Mouse (Mus musculus) forebrain, embryonic 10.5 days (tissue): ENCODE data around the gene Olfr1097. TPM values are rescaled to one million over a fixed set of nuclear protein-coding genes. Genes with fewer than 3 reads are reported as not detected.

Source experiments
- DNase-seq: peaks from one replicate; pipeline ENCODE4 v3.0.0-alpha.2; 2017; ENCODE audit warnings: low spot score; ENCODE audit errors: extremely low spot score
- H3K27ac ChIP-seq: fragments of 300-500 bp; sonication (generic); 2 replicates; pipeline ENCODE4 v1.5.1; 2016; ENCODE audit warnings: mild to moderate bottlenecking
- H3K27me3 ChIP-seq: fragments of 300-500 bp; sonication (generic); 2 replicates; pipeline ENCODE4 v1.6.1; 2016; ENCODE audit warnings: mild to moderate bottlenecking; ENCODE audit not compliant: poor library complexity, severe bottlenecking
- H3K36me3 ChIP-seq: fragments of 300-500 bp; sonication (generic); replicated peaks from 2 replicates; pipeline ENCODE4 v1.6.1; 2016; ENCODE audit warnings: mild to moderate bottlenecking, moderate library complexity
- H3K4me1 ChIP-seq: fragments of 300-500 bp; sonication (generic); 2 replicates; pipeline ENCODE4 v1.6.1; 2016
- H3K4me3 ChIP-seq: fragments of 300-500 bp; sonication (generic); 2 replicates; pipeline ENCODE4 v1.5.1; 2016; ENCODE audit warnings: mild to moderate bottlenecking, moderate library complexity
- H3K9me3 ChIP-seq: fragments of 300-500 bp; sonication (generic); 2 replicates; pipeline ENCODE4 v1.6.1; 2016; ENCODE audit warnings: mild to moderate bottlenecking, moderate library complexity
- WGBS: fragments of 180-500 bp; shearing (Covaris S2); methylation state at CpG from one replicate; pipeline ENCODE4 v1.1.7; 2016; 5-methylcytosine and 5-hydroxymethylcytosine counted together
- polyA plus RNA-seq: library from polyadenylated mRNA; unstranded; fragments of >200 nt; fragmentation: Nextera tagmentation; extraction: Ambion mirVana; gene quantifications from 2 replicates; pipeline ENCODE4 v1.2.1, GENCODE M21; 2016

The Olfr1097 gene
- polyA plus RNA-seq = not detected in 2 replicates

DNA sequence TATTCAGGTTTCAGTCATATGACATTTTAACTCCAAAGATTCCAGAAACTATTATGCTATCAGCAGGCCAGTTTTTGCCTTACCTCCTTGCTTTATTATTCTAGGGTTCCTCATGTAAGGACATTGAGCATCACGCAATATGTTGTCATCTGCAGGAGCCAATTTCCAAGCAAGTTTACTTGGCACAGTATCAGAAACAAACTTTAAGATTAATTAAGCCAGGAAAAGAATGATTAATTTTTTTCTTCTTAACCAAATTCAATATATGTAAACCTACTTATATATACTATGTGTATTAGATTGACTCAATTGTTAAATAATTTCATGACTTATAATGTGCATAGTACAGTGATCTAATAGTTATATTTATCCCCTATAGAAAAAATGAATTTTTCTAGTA, at the start of gene Olfr1097:
TSS of gene Olfr1097 (minus strand) at position 101 of the 400 bp plus-strand sequence.
- H3K4me1 ChIP-seq = no peaks in the 10 kb centered on the region
- no peaks in the 10 kb centered on the region for H3K36me3 ChIP-seq
- no peaks in the 10 kb centered on the region for H3K27me3 ChIP-seq
- no peak within 1 kb of the TSS for H3K27ac ChIP-seq
- WGBS = 92% methylated on average over 1 of the region's 1 CpGs
- no peak for DNase-seq
- no peak within 1 kb of the TSS for H3K4me3 ChIP-seq
- H3K9me3 ChIP-seq = no peaks in the 10 kb centered on the region

DNA sequence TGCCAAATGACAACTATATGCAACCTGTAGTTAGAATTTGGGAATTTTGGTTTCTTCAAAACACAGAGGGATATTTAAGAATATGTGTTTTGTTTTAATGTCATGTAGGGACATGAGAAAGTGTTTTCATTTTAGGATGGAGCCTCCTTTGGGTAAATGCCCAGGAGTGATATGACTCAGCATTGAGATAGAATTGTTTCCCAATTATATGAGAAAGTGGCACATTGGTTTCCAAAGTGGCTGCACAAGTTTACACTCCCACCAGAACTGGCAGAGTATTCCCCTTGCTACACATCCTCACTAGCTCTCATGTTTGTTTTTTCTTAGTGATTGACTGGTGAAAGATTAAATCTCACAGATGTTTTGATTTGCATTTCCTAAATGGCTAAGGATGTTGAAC, 34.5 kb upstream of the Olfr1097 start:
- Histone ChIP-seq H3K4me3 (no peak overlapping the region), H3K36me3 (no peaks in the 10 kb centered on the region), H3K9me3 (no peaks in the 10 kb centered on the region), H3K4me1 (no peaks in the 10 kb centered on the region), H3K27ac (no peak overlapping the region), H3K27me3 (no peaks in the 10 kb centered on the region)
- DNase-seq = no peak

DNA sequence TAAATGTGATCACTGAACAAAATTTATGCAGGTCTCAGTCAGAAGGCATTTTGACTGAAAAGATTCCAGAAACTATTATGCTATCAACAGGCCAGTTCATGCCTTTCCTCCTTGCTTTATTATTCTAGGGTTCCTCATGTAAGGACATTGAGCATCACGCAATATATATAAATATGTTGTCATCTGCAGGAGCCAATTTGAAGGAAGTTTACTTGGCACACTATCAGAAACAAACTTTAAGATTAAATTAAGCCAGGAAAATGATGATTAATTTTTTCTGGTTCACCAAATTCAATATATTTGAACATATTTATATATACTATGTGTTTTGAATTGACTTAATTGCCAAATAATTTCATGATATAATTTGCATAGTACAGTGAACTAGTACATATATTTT, 32.4 kb upstream of the Olfr1097 start, which contains the start of gene Olfr1098:
TSS of gene Olfr1098 (minus strand) at position 101 of the 400 bp plus-strand sequence.
- no peaks in the 10 kb centered on the region for H3K4me1 ChIP-seq
- DNase-seq = no peak
- 100% methylated on average over 1 of the region's 1 CpGs for WGBS
- no peaks in the 10 kb centered on the region for H3K27me3 ChIP-seq
- H3K4me3 ChIP-seq = no peak within 1 kb of the TSS
- no peaks in the 10 kb centered on the region for H3K9me3 ChIP-seq
- H3K36me3 ChIP-seq = no peaks in the 10 kb centered on the region
- H3K27ac ChIP-seq = no peak within 1 kb of the TSS

DNA sequence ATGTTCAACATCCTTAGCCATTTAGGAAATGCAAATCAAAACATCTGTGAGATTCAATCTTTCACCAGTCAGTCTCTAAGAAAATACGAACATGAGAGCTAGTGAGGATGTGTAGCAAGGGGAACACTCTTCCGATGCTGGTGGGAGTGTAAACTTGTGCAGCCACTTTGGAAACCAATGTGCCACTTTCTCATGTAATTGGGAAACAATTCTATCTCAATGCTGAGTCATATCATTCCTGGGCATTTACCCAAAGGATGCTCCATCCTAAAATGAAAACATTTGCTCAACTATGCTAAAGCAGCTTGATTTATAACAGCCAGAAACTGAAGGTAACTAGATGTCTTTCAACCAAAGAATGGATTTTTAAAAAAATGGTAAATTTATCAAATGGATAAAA, 13.6 kb upstream of the Olfr1097 start:
- Histone ChIP-seq H3K9me3 (no peaks in the 10 kb centered on the region), H3K4me1 (no peaks in the 10 kb centered on the region), H3K27ac (no peak overlapping the region), H3K27me3 (no peaks in the 10 kb centered on the region), H3K4me3 (no peak overlapping the region), H3K36me3 (no peaks in the 10 kb centered on the region)
- DNase-seq = no peak
- 90% methylated on average over 2 of the region's 2 CpGs for WGBS

DNA sequence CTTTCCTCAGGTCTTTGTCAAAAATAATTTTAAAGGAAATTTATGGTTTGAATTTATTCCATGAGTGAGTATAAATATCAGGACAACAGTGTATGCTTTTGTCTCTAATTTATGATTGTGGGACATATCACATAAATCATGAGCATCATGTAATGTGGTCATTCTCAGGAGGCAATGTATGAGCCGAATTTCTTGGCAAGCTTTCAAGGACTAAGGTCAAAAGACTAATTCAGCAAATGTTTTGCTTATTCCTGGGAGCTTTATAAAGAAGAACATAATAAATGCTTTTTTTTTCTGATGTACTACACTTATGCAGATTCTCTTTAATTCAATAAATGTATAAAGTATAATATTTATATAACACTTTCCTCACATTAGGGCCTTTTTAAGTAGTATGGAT, 17.3 kb downstream of the Olfr1097 start, which contains the start of gene Gm13723:
TSS of gene Gm13723 (minus strand) at position 101 of the 400 bp plus-strand sequence.
- no peak within 1 kb of the TSS for H3K27ac ChIP-seq
- H3K36me3 ChIP-seq = no peaks in the 10 kb centered on the region
- no peaks in the 10 kb centered on the region for H3K27me3 ChIP-seq
- H3K9me3 ChIP-seq = no peaks in the 10 kb centered on the region
- DNase-seq = no peak
- WGBS = 82% methylated on average over 1 of the region's 1 CpGs
- H3K4me1 ChIP-seq = no peaks in the 10 kb centered on the region
- no peak within 1 kb of the TSS for H3K4me3 ChIP-seq

DNA sequence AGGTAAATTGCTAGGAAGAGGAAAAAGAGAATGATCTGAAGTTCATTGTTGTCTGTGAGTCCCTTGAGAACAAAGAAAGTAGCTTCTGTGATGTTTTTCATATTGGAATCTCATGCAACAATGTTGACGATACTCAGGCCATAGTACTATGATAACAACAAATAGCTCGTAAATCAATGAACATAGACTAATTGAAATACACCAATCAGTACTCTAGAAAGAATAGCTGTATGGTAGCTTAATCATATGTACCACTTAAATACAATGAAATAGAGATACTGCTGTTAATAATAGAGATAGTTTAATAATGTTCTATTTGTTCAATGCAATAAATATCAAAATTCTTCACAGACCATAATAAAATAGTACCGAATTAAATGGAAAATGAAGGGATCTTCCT, 40.4 kb downstream of the Olfr1097 start, which contains the start of gene Olfr1095:
TSS of gene Olfr1095 (minus strand) at position 101 of the 400 bp plus-strand sequence.
- Histone ChIP-seq H3K27me3 (no peaks in the 10 kb centered on the region), H3K27ac (no peak within 1 kb of the TSS), H3K4me1 (no peaks in the 10 kb centered on the region), H3K36me3 (no peaks in the 10 kb centered on the region), H3K9me3 (no peaks in the 10 kb centered on the region), H3K4me3 (no peak within 1 kb of the TSS)
- 87% methylated on average over 3 of the region's 3 CpGs for WGBS
- DNase-seq = no peak

Other genes starting within 250 kb of the Olfr1097 start
- gene Olfr1085, start 230.2 kb downstream of the Olfr1097 start, polyA plus RNA-seq = not detected in 2 replicates
- gene Olfr1086, start 212.1 kb downstream of the Olfr1097 start, polyA plus RNA-seq = not detected in 2 replicates
- not detected in 2 replicates for gene Olfr1087, start 193.8 kb downstream of the Olfr1097 start, polyA plus RNA-seq
- gene Olfr1089, start 158.5 kb downstream of the Olfr1097 start, polyA plus RNA-seq = not detected in 2 replicates
- gene Olfr1090, start 133.2 kb downstream of the Olfr1097 start, polyA plus RNA-seq = not detected in 2 replicates
- gene Olfr1093, start 109.7 kb downstream of the Olfr1097 start, polyA plus RNA-seq = not detected in 2 replicates
- gene Olfr141, start 82.2 kb downstream of the Olfr1097 start, polyA plus RNA-seq = not detected in 2 replicates
- gene Olfr1094, start 67.6 kb downstream of the Olfr1097 start, polyA plus RNA-seq = not detected in 2 replicates
- not detected in 2 replicates for gene Olfr1095, start 40.5 kb downstream of the Olfr1097 start, polyA plus RNA-seq
- not detected in 2 replicates for gene Gm13723, start 17.4 kb downstream of the Olfr1097 start, polyA plus RNA-seq
- not detected in 2 replicates for gene Olfr1098, start 32.3 kb upstream of the Olfr1097 start, polyA plus RNA-seq
- gene Olfr1099, start 68.5 kb upstream of the Olfr1097 start, polyA plus RNA-seq = not detected in 2 replicates
- gene Olfr1100, start 87.7 kb upstream of the Olfr1097 start, polyA plus RNA-seq = not detected in 2 replicates
- gene Olfr1101, start 99.0 kb upstream of the Olfr1097 start, polyA plus RNA-seq = not detected in 2 replicates
- not detected in 2 replicates for gene Olfr1102, start 106.2 kb upstream of the Olfr1097 start, polyA plus RNA-seq
- not detected in 2 replicates for gene Olfr1104, start 134.9 kb upstream of the Olfr1097 start, polyA plus RNA-seq
- not detected in 2 replicates for gene Olfr1105, start 144.3 kb upstream of the Olfr1097 start, polyA plus RNA-seq
- not detected in 2 replicates for gene Olfr1106, start 160.1 kb upstream of the Olfr1097 start, polyA plus RNA-seq
- not detected in 2 replicates for gene Olfr1107, start 183.6 kb upstream of the Olfr1097 start, polyA plus RNA-seq
- gene Olfr1109, start 203.8 kb upstream of the Olfr1097 start, polyA plus RNA-seq = not detected in 2 replicates
- gene Olfr259, start 222.4 kb upstream of the Olfr1097 start, polyA plus RNA-seq = not detected in 2 replicates
- not detected in 2 replicates for gene Olfr1110, start 248.1 kb upstream of the Olfr1097 start, polyA plus RNA-seq